Mouse (Mus musculus) liver, embryonic 13.5 days (tissue): Measurements from ENCODE around the gene 6030498E09Rik. TPM values are rescaled to one million over a fixed set of nuclear protein-coding genes. Genes with fewer than 3 reads are reported as not detected.
A peak's percentile ranks its signal among the peaks of the same experiment; 100 is the strongest.

Experiments
- ATAC-seq: fragments of 200-750 bp; cut with Nextera tagmentation; 2 replicates; pipeline ENCODE4 v1.8.0; 2017; ENCODE audit warnings: low read depth, mild to moderate bottlenecking, moderate number of reproducible peaks, moderate library complexity
- DNase-seq: peaks from one replicate; pipeline ENCODE4 v3.0.0; 2022
- H3K27ac ChIP-seq: fragments of 300-500 bp; sonication (generic); 2 replicates; pipeline ENCODE4 v1.5.1; 2015; ENCODE audit warnings: moderate library complexity, mild to moderate bottlenecking, inconsistent platforms
- H3K27me3 ChIP-seq: fragments of 300-500 bp; sonication (generic); 2 replicates; pipeline ENCODE4 v1.6.1; 2015; ENCODE audit warnings: mild to moderate bottlenecking, inconsistent platforms
- H3K36me3 ChIP-seq: fragments of 300-500 bp; sonication (generic); 2 replicates; pipeline ENCODE4 v1.6.1; 2015; ENCODE audit warnings: mild to moderate bottlenecking, inconsistent platforms
- H3K4me1 ChIP-seq: fragments of 300-500 bp; sonication (generic); replicated peaks from 2 replicates; pipeline ENCODE4 v1.6.1; 2015; ENCODE audit warnings: inconsistent platforms
- H3K4me2 ChIP-seq: fragments of 300-500 bp; sonication (generic); 2 replicates; pipeline ENCODE4 v1.6.1; 2015; ENCODE audit warnings: inconsistent platforms, mild to moderate bottlenecking, moderate library complexity
- H3K4me3 ChIP-seq: fragments of 300-500 bp; sonication (generic); replicated peaks from 2 replicates; pipeline ENCODE4 v1.5.1; 2015; ENCODE audit warnings: mild to moderate bottlenecking, inconsistent platforms
- H3K9ac ChIP-seq: fragments of 300-500 bp; sonication (generic); 2 replicates; pipeline ENCODE4 v1.6.1; 2015; ENCODE audit warnings: mild to moderate bottlenecking, inconsistent platforms
- H3K9me3 ChIP-seq: fragments of 300-500 bp; sonication (generic); replicated peaks from 2 replicates; pipeline ENCODE4 v1.6.1; 2016; ENCODE audit warnings: inconsistent platforms
- WGBS: fragments of 180-500 bp; shearing (Covaris S2); methylation state at CpG from one replicate; pipeline ENCODE4 v1.1.7; 2015; ENCODE audit not compliant: insufficient replicate concordance; 5-methylcytosine and 5-hydroxymethylcytosine counted together
- polyA plus RNA-seq: library from polyadenylated mRNA; unstranded; fragments of >200 nt; fragmentation: Nextera tagmentation; extraction: Ambion mirVana; gene quantifications from 2 replicates; pipeline ENCODE4 v1.2.1, GENCODE M21; 2015

Gene 6030498E09Rik
- polyA plus RNA-seq, result 0.08 TPM in 1 of 2 replicates, not detected in the other

DNA sequence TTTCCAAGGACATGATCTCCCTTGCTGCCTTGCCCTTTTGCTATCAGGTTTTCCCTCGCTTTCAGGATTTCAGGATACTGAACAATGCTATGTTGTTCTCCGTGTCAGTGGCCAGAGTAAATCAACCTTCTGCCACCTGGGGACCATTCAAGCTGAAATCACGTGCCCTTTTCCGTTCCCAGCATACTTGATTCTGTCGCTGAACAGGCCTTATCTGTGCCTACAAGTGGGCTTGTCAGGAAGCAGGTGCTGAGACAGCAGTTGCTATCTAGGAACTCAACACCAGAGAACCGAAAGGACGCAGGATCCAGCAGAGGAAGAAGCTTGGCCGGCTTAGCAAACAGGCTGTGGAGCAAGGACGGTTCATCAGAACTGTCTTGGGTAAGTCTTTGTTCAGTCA lies at the start of gene 6030498E09Rik:
Gene 6030498E09Rik (plus strand): TSS at position 194 of the 400 bp plus-strand sequence.
- 28% methylated on average over 9 of the region's 9 CpGs for WGBS
- Histone ChIP-seq H3K4me1 (no peaks in the 10 kb centered on the region), H3K9me3 (no peaks in the 10 kb centered on the region), H3K9ac (no peak within 1 kb of the TSS), H3K27ac (no peak within 1 kb of the TSS), H3K27me3 (no peaks in the 10 kb centered on the region), H3K36me3 (no peaks in the 10 kb centered on the region), H3K4me2 (peak within 1 kb of the TSS; percentile 24), H3K4me3 (no peak within 1 kb of the TSS)
- DNase-seq, result no peak
- no peak for ATAC-seq

DNA sequence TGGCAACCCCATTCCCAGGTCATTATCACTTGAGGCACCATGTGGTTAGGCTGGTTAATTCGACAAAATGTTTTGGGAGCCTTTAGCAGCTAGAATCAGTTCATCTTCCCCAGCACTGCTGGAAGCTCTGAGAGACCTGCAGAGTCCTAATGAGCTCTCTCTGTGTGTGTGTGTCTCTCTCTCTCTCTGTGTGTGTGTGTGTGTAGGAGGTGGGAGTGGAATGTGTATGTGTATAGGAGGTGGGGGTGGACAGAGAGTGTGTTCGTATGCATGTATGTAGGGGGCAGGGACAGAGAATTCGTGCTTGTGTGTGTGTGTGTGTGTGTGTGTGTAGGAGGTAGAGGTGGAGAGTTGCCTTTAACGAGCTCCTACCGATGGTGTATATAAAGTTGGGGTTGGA lies 42.4 kb upstream of the 6030498E09Rik start:
- Histone ChIP-seq H3K27me3 (no peaks in the 10 kb centered on the region), H3K4me2 (no peak overlapping the region), H3K27ac (no peak overlapping the region), H3K36me3 (no peaks in the 10 kb centered on the region), H3K9me3 (no peaks in the 10 kb centered on the region), H3K4me3 (no peak overlapping the region), H3K4me1 (no peaks in the 10 kb centered on the region), H3K9ac (no peak overlapping the region)
- 55% methylated on average over 5 of the region's 5 CpGs for WGBS
- DNase-seq (no peak), ATAC-seq (no peak)

DNA sequence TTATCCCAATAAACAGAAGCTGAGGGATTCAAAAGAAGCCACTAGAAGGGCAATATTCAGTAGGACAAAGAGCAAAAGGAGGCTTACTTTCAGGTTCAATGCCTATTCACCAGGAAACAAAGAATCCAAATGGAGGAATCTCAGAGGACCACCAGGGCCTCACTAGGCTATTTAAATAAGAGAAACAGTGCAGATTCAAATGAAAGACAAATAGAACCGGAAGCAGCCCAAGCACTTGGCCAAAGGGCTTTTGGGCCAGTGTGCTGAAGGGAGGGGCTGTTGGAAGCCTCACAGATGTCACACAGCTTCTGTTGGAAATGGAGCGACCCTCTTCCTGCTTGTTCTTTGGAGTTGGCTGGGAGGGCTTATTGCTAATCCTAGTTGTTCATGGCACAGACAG lies 41.8 kb upstream of the 6030498E09Rik start:
- 59% methylated on average over 2 of the region's 2 CpGs for WGBS
- ATAC-seq (no peak), DNase-seq (no peak)
- no peak overlapping the region for H3K4me2 ChIP-seq
- H3K4me1 ChIP-seq, result no peaks in the 10 kb centered on the region
- H3K36me3 ChIP-seq, result no peaks in the 10 kb centered on the region
- H3K9me3 ChIP-seq, result no peaks in the 10 kb centered on the region
- no peak overlapping the region for H3K4me3 ChIP-seq
- no peaks in the 10 kb centered on the region for H3K27me3 ChIP-seq
- no peak overlapping the region for H3K9ac ChIP-seq
- H3K27ac ChIP-seq, result no peak overlapping the region

DNA sequence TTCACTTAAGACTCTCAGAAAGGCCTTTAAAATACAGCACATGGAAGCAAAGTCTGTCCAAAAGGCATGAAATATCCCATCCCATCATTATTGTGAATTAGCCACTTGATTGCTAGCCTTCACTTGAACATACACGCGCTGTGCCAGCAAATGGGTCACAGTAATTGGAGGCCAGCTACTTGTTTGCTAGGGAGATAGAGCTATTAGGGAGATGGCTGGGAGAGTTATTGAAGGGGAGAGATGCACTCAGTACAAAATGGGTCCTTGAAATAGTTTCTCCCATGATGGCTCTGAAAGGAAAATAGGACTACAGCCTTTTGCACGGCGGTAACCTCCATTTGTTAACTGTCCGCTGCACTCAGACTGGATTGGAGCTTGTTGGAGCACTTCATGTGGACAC lies 38.8 kb upstream of the 6030498E09Rik start:
- no peak overlapping the region for H3K4me3 ChIP-seq
- WGBS, result 90% methylated on average over 5 of the region's 5 CpGs

DNA sequence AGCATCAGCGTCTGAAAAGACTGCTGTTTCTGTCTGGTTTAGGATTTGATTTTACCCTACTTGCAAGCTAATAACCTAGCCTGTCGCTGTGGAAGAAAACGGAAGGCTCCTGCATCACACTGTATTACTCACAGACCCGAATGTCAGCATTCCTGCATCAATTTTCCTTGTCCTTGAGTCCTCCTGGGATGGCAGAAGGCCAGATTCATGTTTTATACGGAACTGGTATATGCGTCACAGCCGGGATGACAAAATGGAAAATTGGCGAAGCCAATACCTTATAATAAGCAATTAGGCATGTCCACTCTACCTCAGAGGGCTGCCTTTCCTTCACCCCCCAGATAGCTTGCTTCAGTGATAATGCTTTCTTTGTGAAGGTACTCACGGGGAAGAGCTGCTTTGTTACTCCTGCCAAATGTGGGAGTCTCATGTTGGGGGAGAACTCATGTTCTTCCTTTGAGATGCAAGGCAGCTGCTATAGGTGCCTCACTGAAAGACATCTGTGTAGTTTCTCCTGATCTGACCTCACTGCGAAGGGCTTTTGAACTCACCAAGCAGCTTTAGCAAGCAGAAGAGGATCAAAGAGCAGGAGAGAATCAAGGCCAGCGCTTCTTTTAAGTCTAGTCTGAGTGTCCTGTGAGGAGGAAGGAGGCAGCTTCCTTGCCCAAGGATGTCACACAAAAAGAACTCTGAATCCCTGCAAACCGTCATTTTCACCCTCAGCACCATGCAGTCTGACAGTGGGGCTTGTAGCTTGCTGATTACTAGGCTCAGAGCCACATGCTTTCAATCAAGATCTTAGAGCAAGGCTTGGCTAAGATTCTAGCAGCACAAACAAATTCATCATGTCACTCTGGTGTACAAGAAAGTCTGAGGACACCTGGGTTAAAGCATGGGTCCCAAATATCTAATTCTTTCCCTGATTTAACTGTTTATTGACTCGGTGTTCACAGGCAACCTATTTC lies 37.3 kb upstream of the 6030498E09Rik start:
- WGBS, result 58% methylated on average over 13 of the region's 13 CpGs
- no peak for ATAC-seq
- Histone ChIP-seq H3K4me1 (no peaks in the 10 kb centered on the region), H3K27ac (no peak overlapping the region), H3K9ac (no peak overlapping the region), H3K4me2 (no peak overlapping the region), H3K4me3 (no peak overlapping the region), H3K36me3 (no peaks in the 10 kb centered on the region), H3K9me3 (no peaks in the 10 kb centered on the region), H3K27me3 (no peaks in the 10 kb centered on the region)
- no peak for DNase-seq

More for the DNA sequence above, 38.8 kb upstream of the 6030498E09Rik start:
- ATAC-seq, result no peak
- H3K36me3 ChIP-seq, result no peaks in the 10 kb centered on the region
- no peak overlapping the region for H3K27ac ChIP-seq
- no peak for DNase-seq
- no peaks in the 10 kb centered on the region for H3K4me1 ChIP-seq
- no peaks in the 10 kb centered on the region for H3K9me3 ChIP-seq
- no peaks in the 10 kb centered on the region for H3K27me3 ChIP-seq
- no peak overlapping the region for H3K4me2 ChIP-seq
- H3K9ac ChIP-seq, result no peak overlapping the region

DNA sequence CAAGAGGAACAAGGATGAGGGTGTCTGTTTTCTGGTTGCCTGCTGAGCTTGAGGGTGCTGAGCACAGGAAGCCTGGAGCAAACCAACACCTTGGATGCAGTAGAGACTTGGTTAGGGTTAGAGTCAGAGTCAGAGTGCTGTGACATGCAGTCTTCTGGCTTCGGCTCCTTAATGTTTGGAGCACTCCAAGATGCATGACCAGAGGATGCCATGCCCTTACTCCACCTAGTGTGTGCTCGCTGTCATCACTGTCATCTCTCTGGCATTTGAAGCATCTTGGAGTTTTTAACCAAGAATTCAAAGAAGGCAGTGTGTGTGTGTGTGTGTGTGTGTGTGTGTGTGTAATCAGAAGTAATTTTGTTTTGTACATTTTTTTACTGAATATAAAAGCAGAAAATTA lies 1.0 kb upstream of the 6030498E09Rik start:
- DNase-seq (no peak), ATAC-seq (no peak)
- Histone ChIP-seq H3K4me1 (no peaks in the 10 kb centered on the region), H3K4me2 (no peak overlapping the region), H3K9ac (no peak overlapping the region), H3K4me3 (no peak overlapping the region), H3K27me3 (no peaks in the 10 kb centered on the region), H3K27ac (no peak overlapping the region), H3K36me3 (no peaks in the 10 kb centered on the region), H3K9me3 (no peaks in the 10 kb centered on the region)
- WGBS, result 61% methylated on average over 2 of the region's 2 CpGs

DNA sequence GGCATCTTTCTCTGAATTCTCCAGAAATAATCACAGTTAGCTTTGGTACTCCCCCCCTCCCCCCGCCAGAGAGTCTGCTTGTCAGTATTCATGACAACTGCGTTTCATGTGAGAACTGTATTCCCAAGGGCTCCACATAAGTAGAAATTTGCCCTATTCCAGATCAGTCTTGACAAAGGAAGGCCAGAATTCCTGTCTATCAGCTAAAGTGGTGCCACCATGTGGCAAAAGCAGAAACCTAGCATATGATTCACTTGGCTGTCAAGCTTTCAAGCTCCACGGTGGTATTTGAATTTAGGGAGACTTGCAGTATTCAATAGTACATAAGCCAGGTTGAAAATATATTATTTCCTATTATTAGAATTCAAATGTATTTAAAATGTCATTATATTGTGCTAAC lies 585 bp upstream of the 6030498E09Rik start:
- DNase-seq, result no peak
- H3K9me3 ChIP-seq, result no peaks in the 10 kb centered on the region
- H3K4me1 ChIP-seq, result no peaks in the 10 kb centered on the region
- H3K27me3 ChIP-seq, result no peaks in the 10 kb centered on the region
- no peak overlapping the region for H3K27ac ChIP-seq
- H3K4me2 ChIP-seq, result no peak overlapping the region
- 40% methylated on average over 3 of the region's 3 CpGs for WGBS
- ATAC-seq, result no peak
- no peaks in the 10 kb centered on the region for H3K36me3 ChIP-seq
- no peak overlapping the region for H3K9ac ChIP-seq
- no peak overlapping the region for H3K4me3 ChIP-seq

DNA sequence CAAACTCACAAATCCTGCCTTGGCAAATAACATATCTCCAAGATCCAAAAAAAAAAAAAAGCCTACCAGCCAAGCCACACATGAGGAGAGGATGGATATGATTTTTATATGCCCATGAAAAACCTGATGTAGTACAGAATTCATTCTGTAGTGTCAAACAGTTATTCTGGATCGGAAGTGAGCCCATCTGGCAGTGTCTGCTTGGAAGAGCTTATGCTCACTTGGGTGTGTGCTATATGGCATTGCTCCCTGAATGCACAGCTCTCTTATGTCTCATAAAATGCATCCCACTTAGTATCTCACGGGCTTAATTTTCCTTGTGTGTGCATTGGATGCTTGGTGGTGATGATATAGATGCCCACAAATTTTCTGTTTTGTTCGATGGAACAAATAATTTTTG lies 21.9 kb downstream of the 6030498E09Rik start:
- H3K4me3 ChIP-seq, result no peak overlapping the region
- no peak overlapping the region for H3K27ac ChIP-seq
- no peaks in the 10 kb centered on the region for H3K9me3 ChIP-seq
- WGBS, result 61% methylated on average over 3 of the region's 3 CpGs
- DNase-seq (no peak), ATAC-seq (no peak)
- H3K36me3 ChIP-seq, result no peaks in the 10 kb centered on the region
- no peak overlapping the region for H3K9ac ChIP-seq
- H3K4me1 ChIP-seq, result no peaks in the 10 kb centered on the region
- H3K4me2 ChIP-seq, result no peak overlapping the region
- no peaks in the 10 kb centered on the region for H3K27me3 ChIP-seq

DNA sequence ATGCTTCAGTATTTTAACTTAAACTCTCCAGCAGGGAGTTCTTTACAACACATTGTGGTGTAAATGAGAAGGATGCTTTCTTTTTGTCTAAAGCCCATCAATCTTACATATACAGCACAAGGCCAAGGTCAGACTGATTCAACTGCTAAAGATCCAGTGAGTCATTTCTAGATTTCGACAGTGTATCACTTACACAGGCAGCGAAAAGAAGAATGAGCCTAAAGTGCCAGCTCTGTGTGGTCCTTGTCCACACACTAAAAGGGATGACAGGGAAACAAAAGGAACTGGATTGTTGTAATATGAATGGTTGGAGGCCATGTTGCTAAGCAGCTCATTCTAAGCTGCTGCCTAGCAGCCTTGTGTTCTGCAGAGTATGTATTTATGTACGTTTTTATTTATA lies 41.5 kb downstream of the 6030498E09Rik start:
- H3K9ac ChIP-seq, result no peak overlapping the region
- ATAC-seq, result no peak
- H3K27me3 ChIP-seq, result no peaks in the 10 kb centered on the region
- H3K4me1 ChIP-seq, result no peaks in the 10 kb centered on the region
- WGBS, result 64% methylated on average over 3 of the region's 3 CpGs
- no peak for DNase-seq
- no peak overlapping the region for H3K4me2 ChIP-seq
- H3K9me3 ChIP-seq, result no peaks in the 10 kb centered on the region
- H3K4me3 ChIP-seq, result no peak overlapping the region
- no peaks in the 10 kb centered on the region for H3K36me3 ChIP-seq
- H3K27ac ChIP-seq, result no peak overlapping the region

DNA sequence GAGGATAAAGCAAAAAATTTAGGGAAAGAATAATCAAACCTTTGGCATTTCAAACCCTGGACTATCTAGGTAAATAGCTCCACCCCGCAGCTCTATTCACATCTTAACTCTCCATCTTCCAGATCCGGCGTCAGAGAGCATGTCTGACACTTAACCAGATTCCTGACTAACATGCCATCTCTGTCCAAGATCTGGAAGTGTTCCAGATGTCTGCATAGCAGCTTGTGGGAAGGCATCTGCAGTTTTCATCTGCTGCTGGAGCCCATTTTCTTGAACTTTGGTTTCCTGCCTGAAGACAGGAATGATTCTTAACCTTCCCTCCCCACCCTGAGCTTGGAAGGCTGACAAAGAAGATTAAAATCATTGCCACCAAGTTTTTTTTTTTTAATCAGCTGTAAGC lies 44.4 kb downstream of the 6030498E09Rik start:
- Histone ChIP-seq H3K9me3 (no peaks in the 10 kb centered on the region), H3K27ac (no peak overlapping the region), H3K36me3 (no peaks in the 10 kb centered on the region), H3K27me3 (no peaks in the 10 kb centered on the region), H3K9ac (no peak overlapping the region), H3K4me1 (no peaks in the 10 kb centered on the region), H3K4me2 (no peak overlapping the region), H3K4me3 (no peak overlapping the region)
- WGBS, result 55% methylated on average over 3 of the region's 3 CpGs
- no peak for DNase-seq
- no peak for ATAC-seq

DNA sequence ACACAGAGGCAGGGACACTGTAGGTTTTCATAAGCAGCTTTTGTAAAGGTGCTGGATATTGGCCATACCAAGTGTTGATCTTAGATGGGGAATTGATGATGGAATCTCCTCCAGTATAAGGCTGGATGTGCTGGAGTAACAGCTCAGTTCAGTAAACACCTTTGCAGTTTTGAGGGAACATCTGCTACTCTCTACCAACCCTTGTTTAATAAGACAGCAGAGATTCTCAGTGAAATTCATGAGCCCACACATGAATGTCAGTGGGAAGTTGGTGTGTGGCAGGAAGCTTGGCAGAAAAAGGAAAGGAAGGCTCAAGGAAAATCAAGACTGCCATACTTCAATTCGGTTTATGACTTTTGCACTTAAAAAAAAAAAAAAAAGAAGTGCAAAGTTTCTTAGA lies 186.1 kb downstream of the 6030498E09Rik start:
- no peak for DNase-seq
- no peaks in the 10 kb centered on the region for H3K36me3 ChIP-seq
- WGBS, result 23% methylated on average over 1 of the region's 1 CpGs
- no peak for ATAC-seq
- H3K4me1 ChIP-seq, result no peaks in the 10 kb centered on the region
- H3K4me3 ChIP-seq, result no peak overlapping the region
- H3K4me2 ChIP-seq, result no peak overlapping the region
- no peak overlapping the region for H3K9ac ChIP-seq
- no peaks in the 10 kb centered on the region for H3K9me3 ChIP-seq
- H3K27ac ChIP-seq, result no peak overlapping the region
- no peaks in the 10 kb centered on the region for H3K27me3 ChIP-seq

DNA sequence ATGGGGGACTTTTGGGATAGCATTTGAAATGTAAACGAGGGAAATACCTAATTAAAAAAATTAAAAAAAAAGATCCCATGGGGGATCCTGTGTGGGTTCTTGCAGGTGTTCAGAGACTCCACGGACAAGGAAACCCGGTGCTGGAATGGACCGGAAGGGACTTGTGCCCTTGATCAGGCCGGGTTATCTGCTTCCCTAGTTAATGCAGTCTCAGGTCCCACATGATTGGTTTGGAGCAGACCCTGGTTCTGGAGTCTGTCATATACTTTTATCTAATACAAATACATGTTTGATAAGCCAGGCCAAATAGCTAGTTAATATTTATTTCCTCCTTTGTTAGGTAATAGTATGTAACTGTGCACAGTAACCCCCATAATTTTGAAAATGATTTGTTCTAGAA lies 223.8 kb downstream of the 6030498E09Rik start:
- 73% methylated on average over 5 of the region's 5 CpGs for WGBS
- no peaks in the 10 kb centered on the region for H3K4me1 ChIP-seq
- H3K36me3 ChIP-seq, result no peaks in the 10 kb centered on the region
- no peak for ATAC-seq
- DNase-seq, result no peak
- no peak overlapping the region for H3K9ac ChIP-seq
- no peak overlapping the region for H3K27ac ChIP-seq
- H3K27me3 ChIP-seq, result no peaks in the 10 kb centered on the region
- no peak overlapping the region for H3K4me3 ChIP-seq
- no peak overlapping the region for H3K4me2 ChIP-seq
- no peaks in the 10 kb centered on the region for H3K9me3 ChIP-seq
